Mouse (Mus musculus): ENCODE measurements at regions not wholly inside any gene's neighbourhood (a gene's known extent, or its start where the extent isn't known, plus 50 kb on each side); places are given as distances from the start of the nearest gene placed in this dataset.

GRCm38 (mm10) chr4:5206394-5207099 lies 413.4 kb upstream of the Impad1 start:
- DNase-seq (ENCODE audit: low spot score in 2 of 2): no peak

DNA sequence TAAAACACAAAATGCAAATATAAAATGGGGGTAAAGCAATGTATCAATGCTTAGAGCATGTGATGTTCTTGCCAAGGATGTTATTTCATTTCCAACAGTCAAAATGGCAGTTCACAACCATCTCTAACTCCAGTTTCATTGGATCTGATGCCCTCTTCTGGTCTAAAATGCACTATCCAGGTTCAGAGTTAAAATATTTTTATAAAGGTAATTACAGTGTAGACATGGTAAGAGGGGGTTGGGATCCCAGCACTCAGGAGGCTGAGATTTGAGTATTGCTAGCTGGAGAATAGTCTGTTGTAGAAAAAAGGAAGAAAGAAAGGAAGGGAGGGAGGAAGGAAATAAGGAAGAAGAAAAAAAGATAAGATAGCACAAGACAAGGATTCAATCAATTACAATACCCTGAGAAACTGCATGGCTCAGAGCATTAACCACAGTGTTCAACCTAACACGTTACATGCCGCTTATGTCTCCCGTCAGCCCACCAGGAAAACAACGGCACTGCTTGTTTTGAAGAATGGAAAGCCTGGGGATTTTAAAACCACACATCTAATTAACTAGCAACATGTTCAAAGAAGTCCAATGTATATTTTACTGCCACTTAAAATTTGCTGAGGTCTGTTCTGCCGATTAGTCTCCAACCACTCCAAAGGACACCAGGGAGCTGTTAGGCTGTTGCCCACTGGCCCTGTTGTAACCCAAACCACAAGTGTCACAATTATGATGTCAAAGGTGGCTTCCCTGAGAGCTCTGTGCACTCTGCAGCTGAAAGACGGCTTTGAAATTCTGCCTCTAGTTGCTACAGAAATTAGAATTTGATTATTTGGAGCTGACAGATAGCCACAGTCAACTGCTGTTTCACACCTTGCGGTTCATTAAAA lies 412.4 kb upstream of the Impad1 start:
- no peak for DNase-seq (ENCODE audit: low spot score in 2 of 2)

GRCm38 (mm10) chr4:5194272-5194671 lies 401.1 kb upstream of the Impad1 start:
- DNase-seq (ENCODE audit: low spot score in 2 of 2): no peak

DNA sequence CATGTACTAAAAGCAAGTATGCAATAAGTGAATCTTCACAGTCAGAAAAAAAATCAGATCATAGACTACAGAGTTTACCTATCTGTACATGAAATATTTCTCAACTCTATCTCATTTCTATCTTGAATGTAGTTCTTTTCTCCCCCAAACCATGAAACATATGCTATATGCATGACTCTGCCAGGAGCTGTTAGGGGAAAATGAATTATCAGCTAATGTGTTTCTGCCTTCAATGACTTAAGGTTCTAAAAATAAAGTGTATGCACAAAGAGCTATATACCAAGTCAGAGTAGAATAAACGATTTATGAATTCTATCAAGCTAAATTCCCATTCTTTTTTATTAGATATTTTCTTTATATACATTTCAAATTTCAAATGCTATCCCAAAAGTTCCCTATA lies 388.4 kb upstream of the Impad1 start:
- no peak for DNase-seq (ENCODE audit: low spot score in 2 of 2)

GRCm38 (mm10) chr4:5178991-5179693 lies 386.0 kb upstream of the Impad1 start:
- DNase-seq (ENCODE audit: low spot score in 2 of 2): peak in 1 of 2 experiments; percentile 5

GRCm38 (mm10) chr4:5165263-5165662 lies 372.1 kb upstream of the Impad1 start:
- DNase-seq (ENCODE audit: low spot score in 2 of 2): no peak

DNA sequence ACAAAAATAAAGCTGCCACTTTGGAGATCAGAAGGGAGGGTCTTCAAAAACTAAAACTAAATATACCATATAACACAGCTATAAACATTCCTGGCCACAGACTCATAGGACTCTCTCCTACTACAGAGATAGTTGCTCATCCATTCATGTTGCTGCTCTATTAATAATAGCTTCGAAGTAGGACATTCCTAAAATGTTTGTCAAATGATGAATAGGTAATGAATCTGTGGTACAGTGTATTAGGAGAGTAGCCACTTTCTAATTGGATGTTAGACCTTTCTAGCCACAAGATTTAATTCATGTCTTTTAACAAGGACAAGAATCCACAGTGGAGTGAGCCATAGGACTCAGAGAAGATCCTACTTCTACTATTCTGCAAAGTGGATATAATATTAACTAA lies 367.8 kb upstream of the Impad1 start:
- DNase-seq (ENCODE audit: low spot score in 2 of 2): no peak

- DNase-seq (ENCODE audit: low spot score in 2 of 2): no peak
Measured at GRCm38 (mm10) chr4:5130726-5131125, 337.6 kb upstream of the Impad1 start.

- no peak for DNase-seq (ENCODE audit: low spot score in 2 of 2)
Measured at GRCm38 (mm10) chr4:5126059-5126458, 332.9 kb upstream of the Impad1 start.

DNA sequence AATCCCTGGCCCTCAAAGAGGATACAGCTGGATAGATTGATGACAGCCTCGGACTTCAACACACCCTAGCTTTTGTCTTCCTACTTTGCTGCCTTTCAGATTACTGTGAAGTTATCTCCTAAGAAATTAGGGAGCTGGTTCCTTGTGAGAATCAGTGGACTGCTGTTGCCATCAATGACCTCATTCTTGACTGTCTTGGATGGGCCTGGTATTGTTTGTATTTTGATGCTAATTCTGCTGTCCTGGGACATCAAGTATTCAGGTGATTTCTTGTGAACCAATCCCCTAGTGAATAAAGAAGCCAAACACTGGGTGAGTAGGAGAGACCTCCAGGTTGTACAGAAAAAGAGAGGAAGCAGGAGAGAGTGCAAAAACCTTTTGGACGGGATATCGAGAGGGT lies 305.3 kb upstream of the Impad1 start:
- no peak for DNase-seq (ENCODE audit: low spot score in 2 of 2)

- no peak for DNase-seq (ENCODE audit: low spot score in 2 of 2)
Measured at GRCm38 (mm10) chr4:5078723-5079122, 285.6 kb upstream of the Impad1 start.

- no peak for DNase-seq (ENCODE audit: low spot score in 2 of 2)
Measured at GRCm38 (mm10) chr4:5074754-5075153, 281.6 kb upstream of the Impad1 start.

GRCm38 (mm10) chr4:5071243-5071642 lies 278.1 kb upstream of the Impad1 start:
- no peak for DNase-seq (ENCODE audit: low spot score in 2 of 2)

DNA sequence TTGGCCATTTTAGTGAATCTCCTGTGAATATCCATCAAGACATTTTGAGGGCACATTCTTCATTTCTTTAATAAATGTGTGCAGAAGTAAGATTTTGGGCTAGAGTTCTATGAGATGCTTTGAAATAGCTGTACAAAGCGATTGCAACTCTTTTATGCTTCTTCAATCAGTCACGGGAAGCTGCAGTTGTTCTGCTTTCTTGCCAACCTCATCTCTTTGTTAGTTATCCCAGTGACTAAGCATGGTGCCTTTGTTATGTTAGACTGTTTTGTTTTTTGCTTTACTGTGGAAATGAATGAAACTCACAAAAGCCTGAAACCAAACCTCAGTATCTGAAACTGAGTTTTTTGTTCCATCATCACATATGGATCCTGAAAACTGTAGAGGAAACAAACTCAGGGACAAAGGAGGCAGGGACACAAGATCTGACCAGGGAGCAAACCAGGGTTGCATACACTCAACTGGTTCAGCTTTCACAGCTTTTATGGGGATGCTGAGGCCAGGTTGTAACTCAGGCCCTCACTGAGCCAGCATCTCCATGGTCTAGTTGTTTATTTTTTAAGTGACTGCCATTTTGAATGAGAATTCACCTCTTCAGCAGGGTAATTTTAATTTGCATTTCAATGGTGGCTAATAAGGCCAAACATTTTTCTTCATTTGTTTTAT lies 266.3 kb upstream of the Impad1 start:
- no peak for DNase-seq (ENCODE audit: low spot score in 2 of 2)

- no peak for DNase-seq (ENCODE audit: low spot score in 2 of 2)
Measured at GRCm38 (mm10) chr4:5029929-5030328, 236.8 kb upstream of the Impad1 start.

GRCm38 (mm10) chr4:4987491-4987890 lies 194.3 kb upstream of the Impad1 start:
- DNase-seq (ENCODE audit: low spot score in 2 of 2): no peak

DNA sequence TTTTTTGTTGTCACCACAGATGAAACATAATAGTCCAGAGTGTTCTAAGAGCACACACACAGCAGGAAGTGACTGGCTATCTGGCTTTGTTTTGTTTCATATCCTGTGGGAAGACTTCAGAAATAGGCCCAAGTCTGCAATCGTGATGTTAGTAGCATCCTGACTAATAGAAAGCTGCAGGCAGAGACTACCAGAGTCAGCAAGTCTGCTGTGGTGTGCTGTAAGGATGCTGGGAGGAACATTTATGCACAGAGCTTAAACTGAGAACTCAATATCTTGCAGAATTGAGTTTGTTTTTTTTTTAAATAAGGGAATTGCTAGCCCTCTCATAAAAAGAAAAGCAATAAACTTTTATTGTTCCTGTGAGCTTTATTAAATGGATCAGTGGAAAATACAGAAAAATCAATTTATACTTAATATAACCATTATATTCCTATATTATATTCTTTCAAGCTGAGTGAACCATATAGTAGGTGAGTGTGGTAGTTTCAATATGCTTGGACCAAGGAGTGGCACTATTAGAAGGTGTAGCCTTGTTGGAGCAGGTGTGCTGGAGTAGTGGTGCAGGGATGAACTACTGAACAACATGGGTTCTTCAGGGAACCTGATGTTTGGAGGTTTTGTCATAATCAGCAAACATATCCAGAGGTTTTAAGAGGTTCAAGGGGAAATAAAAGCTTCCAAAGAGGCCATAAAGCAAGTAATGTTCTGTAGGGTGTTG lies 190.5 kb upstream of the Impad1 start:
- no peak for DNase-seq (ENCODE audit: low spot score in 2 of 2)

GRCm38 (mm10) chr4:4971800-4972319 lies 178.7 kb upstream of the Impad1 start:
- DNase-seq (ENCODE audit: low spot score in 2 of 2): no peak

- no peak for DNase-seq (ENCODE audit: low spot score in 2 of 2)
Measured at GRCm38 (mm10) chr4:4948956-4949355, 155.8 kb upstream of the Impad1 start.

DNA sequence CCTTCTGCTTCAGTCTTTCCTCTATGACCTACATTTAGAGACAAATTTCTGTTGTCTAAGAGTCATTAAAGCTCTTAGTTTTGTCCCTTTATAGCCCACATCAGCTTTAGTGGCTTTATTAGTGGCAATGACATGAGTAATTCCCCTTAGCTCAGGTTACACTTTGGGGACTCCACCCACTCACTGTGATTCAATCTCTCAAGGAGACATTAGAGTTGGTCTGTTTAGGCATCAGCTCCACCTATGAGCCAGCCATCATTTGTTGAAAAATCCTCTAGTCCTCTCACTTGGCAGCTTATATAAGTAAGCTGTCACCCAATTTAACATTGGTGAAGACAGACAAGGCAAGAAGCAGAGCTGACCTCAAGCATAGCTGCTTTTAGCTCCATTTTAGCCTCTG lies 151.3 kb upstream of the Impad1 start:
- DNase-seq (ENCODE audit: low spot score in 2 of 2): no peak

DNA sequence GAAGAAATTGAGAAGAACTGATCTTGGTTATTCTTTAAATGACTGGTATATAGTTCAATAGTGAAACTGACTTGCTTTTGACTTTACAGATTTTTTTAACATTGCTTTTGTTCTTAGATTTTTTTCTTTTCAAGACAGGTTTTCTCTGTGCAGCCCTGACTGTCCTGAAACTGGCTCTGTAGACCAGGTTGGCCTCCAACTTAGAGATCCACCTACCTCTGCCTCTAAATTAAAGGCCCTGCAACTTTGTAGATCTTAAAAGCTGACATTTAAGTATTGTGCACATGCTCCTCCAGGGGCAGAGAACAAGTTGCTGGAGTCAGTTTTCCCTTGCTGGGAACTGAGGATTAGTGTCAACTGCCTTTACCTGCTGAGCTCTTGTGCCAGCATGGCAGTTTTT lies 132.6 kb upstream of the Impad1 start:
- DNase-seq (ENCODE audit: low spot score in 2 of 2): no peak
